9 mouse cellular contexts compared by ENCODE assay signal in genomic region chr16:30185707-30186106, GRCm38 (mm10).
DNase-seq lines count a peak whose midpoint lies in the region; ATAC-seq and TF ChIP-seq lines count a peak whose summit lies in the region.
"Had no signal": no experiment of that assay in that cellular context is flagged by ENCODE, and none has a peak within 500 bp of the region (broad histone marks: within the 10 kb centered on the region; RNA-seq: fewer than 3 reads in every experiment).

No protein-coding gene starts in this region.

- H3K27ac ChIP-seq in gastrocnemius, adult 2 months, result peak overlapping the region; percentile 98
- peak overlapping the region; percentile 81 for H3K27ac ChIP-seq in layer of hippocampus, adult 2 months
- 0 out of 2 replicates have a peak overlapping the region, but pooled peaks have one; percentile 1 for H3K27ac ChIP-seq in embryonic facial prominence, embryonic 11.5 days (replicated peaks; ENCODE audit: low read depth, low read length)
- peak overlapping the region; percentile 68; the same call in 1 of the 2 replicates for H3K27ac ChIP-seq in limb, embryonic 14.5 days (replicated peaks; ENCODE audit: low read depth, low read length)

- no peak overlapping the region for H3K9ac ChIP-seq in embryonic facial prominence, embryonic 11.5 days (replicated peaks; ENCODE audit: low read length)
- no peak overlapping the region for H3K9ac ChIP-seq in limb, embryonic 14.5 days (ENCODE audit: low read depth, low read length, severe bottlenecking)

- no peak for TF ChIP-seq CTCF in gastrocnemius, adult 2 months (IDR thresholded peaks at IDR 0.05)
- no peak for TF ChIP-seq CTCF in layer of hippocampus, adult 2 months (conservative IDR thresholded peaks at IDR 0.05)

- no peaks in the 10 kb centered on the region for H3K27me3 ChIP-seq in embryonic facial prominence, embryonic 11.5 days (ENCODE audit: control insufficient read depth, insufficient read depth, low read length)
- no peaks in the 10 kb centered on the region for H3K27me3 ChIP-seq in limb, embryonic 14.5 days (ENCODE audit: control insufficient read depth, insufficient read depth, low read length)

- WGBS in embryonic facial prominence, embryonic 11.5 days, result 44% methylated on average over 7 of the region's 7 CpGs
- WGBS in limb, embryonic 14.5 days, result 44% methylated on average over 7 of the region's 7 CpGs

- no peaks in the 10 kb centered on the region for H3K9me3 ChIP-seq in embryonic facial prominence, embryonic 11.5 days (replicated peaks; ENCODE audit: control insufficient read depth, low read length)
- H3K9me3 ChIP-seq in limb, embryonic 14.5 days (ENCODE audit: control insufficient read depth, low read length), result no peaks in the 10 kb centered on the region

- intact Hi-C loops in gastrocnemius, adult 2 months (cut with DNase I), result loop anchor here (5.0 kb wide), 1 partner anchor 373 kb away; no protein-coding TSS in a partner anchor

- ATAC-seq in embryonic facial prominence, embryonic 11.5 days (replicated peaks; ENCODE audit: insufficient number of reproducible peaks, low FRiP score, low TSS enrichment, low read depth), result no peak
- no peak for ATAC-seq in limb, embryonic 14.5 days (ENCODE audit: low FRiP score, low read depth)

- peaks cover 11% of the 10 kb centered on the region for H3K4me1 ChIP-seq in embryonic facial prominence, embryonic 11.5 days (ENCODE audit: control insufficient read depth, insufficient read depth, low read length)
- peaks cover 58% of the 10 kb centered on the region for H3K4me1 ChIP-seq in limb, embryonic 14.5 days (ENCODE audit: control insufficient read depth, insufficient read depth, low read length)

- DNase-seq in gastrocnemius, adult 2 months, result no peak
- DNase-seq in gastrocnemius, adult 8-10 months (ENCODE audit: low spot score in 2 of 2), result no peak
- DNase-seq in layer of hippocampus, adult 2 months (ENCODE audit: low spot score in 2 of 2), result no peak
- no peak for DNase-seq in layer of hippocampus, postnatal 14 days (ENCODE audit: low spot score in 2 of 2)
- no peak for DNase-seq in embryonic facial prominence, embryonic 11.5 days (ENCODE audit: low spot score)
- DNase-seq in limb, embryonic 14.5 days (ENCODE audit: low spot score), result no peak
- DNase-seq in cerebellum, postnatal 10 days, result no peak
- DNase-seq in frontal cortex, postnatal 25 days (ENCODE audit: low spot score in 2 of 2), result no peak
- DNase-seq: cerebellum, adult 11-12 months had no signal

- H3K4me3 ChIP-seq in gastrocnemius, adult 2 months, result peak overlapping the region; percentile 69
- H3K4me3 ChIP-seq in layer of hippocampus, adult 2 months, result no peak overlapping the region
- H3K4me3 ChIP-seq in embryonic facial prominence, embryonic 11.5 days (ENCODE audit: low read depth, low read length), result no peak overlapping the region
- no peak overlapping the region for H3K4me3 ChIP-seq in limb, embryonic 14.5 days (replicated peaks; ENCODE audit: low read length)

- no peak overlapping the region for H3K4me2 ChIP-seq in embryonic facial prominence, embryonic 11.5 days (ENCODE audit: low read depth, low read length)
- no peak overlapping the region for H3K4me2 ChIP-seq in limb, embryonic 14.5 days (replicated peaks; ENCODE audit: low read depth, low read length, severe bottlenecking)

- H3K36me3 ChIP-seq in embryonic facial prominence, embryonic 11.5 days (replicated peaks; ENCODE audit: control insufficient read depth, insufficient read depth, low read depth, low read length), result no peaks in the 10 kb centered on the region
- no peaks in the 10 kb centered on the region for H3K36me3 ChIP-seq in limb, embryonic 14.5 days (ENCODE audit: control insufficient read depth, insufficient read depth, low read length)

- no peak for TF ChIP-seq POLR2A in limb, embryonic 14.5 days (IDR thresholded peaks at IDR 0.05; ENCODE audit: borderline replicate concordance, extremely low read depth, insufficient read depth, insufficient read length)

Comparison
In these comparisons a context has a peak if more than half of its experiments do, and no peak if none do; other contexts are left out.
1. H3K27ac ChIP-seq: peak in every context shown above with its lines; median percentile 98 in gastrocnemius, adult 2 months; 81 in layer of hippocampus, adult 2 months; 68 in limb, embryonic 14.5 days; 1 in embryonic facial prominence, embryonic 11.5 days.